Mouse (Mus musculus) retina, adult 2 months (tissue): ENCODE measurements around the gene Klf2.

Source experiments
- DNase-seq: peaks from one replicate; pipeline ENCODE4 v3.0.0-alpha.2; 2012; ENCODE audit warnings: low read depth, low spot score

Klf2 gene

GRCm38 (mm10) chr8:72333429-72334143, 14.8 kb downstream of the Klf2 start:
- no peak for DNase-seq

- DNase-seq, result no peak
Observed at GRCm38 (mm10) chr8:72334144-72334641, 15.4 kb downstream of the Klf2 start.

- no peak for DNase-seq
Observed at GRCm38 (mm10) chr8:72336273-72336672, 17.4 kb downstream of the Klf2 start.

GRCm38 (mm10) chr8:72337034-72337433, 18.2 kb downstream of the Klf2 start:
- DNase-seq, result no peak

GRCm38 (mm10) chr8:72342556-72343300, 23.9 kb downstream of the Klf2 start:
- DNase-seq, result no peak

- no peak for DNase-seq
Observed at GRCm38 (mm10) chr8:72343725-72344124, 24.9 kb downstream of the Klf2 start.

GRCm38 (mm10) chr8:72347553-72347952, 28.7 kb downstream of the Klf2 start:
- no peak for DNase-seq

- no peak for DNase-seq
Observed at GRCm38 (mm10) chr8:72348114-72348513, 29.3 kb downstream of the Klf2 start.

GRCm38 (mm10) chr8:72348956-72349355, 30.1 kb downstream of the Klf2 start:
- DNase-seq, result no peak

- DNase-seq, result no peak
Observed at GRCm38 (mm10) chr8:72349838-72350237, 31.0 kb downstream of the Klf2 start.

- DNase-seq, result no peak
Observed at GRCm38 (mm10) chr8:72350727-72351126, 31.9 kb downstream of the Klf2 start.

GRCm38 (mm10) chr8:72351405-72352005, 32.7 kb downstream of the Klf2 start:
- DNase-seq, result no peak

- DNase-seq, result no peak
Observed at GRCm38 (mm10) chr8:72352951-72353699, 34.3 kb downstream of the Klf2 start.

GRCm38 (mm10) chr8:72353700-72354045, 34.8 kb downstream of the Klf2 start:
- no peak for DNase-seq

- DNase-seq, result no peak
Observed at GRCm38 (mm10) chr8:72354272-72354671, 35.4 kb downstream of the Klf2 start.

GRCm38 (mm10) chr8:72356593-72356992, 37.8 kb downstream of the Klf2 start:
- no peak for DNase-seq

- DNase-seq, result no peak
Observed at GRCm38 (mm10) chr8:72360162-72360561, 41.3 kb downstream of the Klf2 start.

- DNase-seq, result no peak
Observed at GRCm38 (mm10) chr8:72362754-72363153, 43.9 kb downstream of the Klf2 start.

- no peak for DNase-seq
Observed at GRCm38 (mm10) chr8:72363457-72363856, 44.6 kb downstream of the Klf2 start.

- DNase-seq, result no peak
Observed at GRCm38 (mm10) chr8:72365016-72365415, 46.2 kb downstream of the Klf2 start.

GRCm38 (mm10) chr8:72365826-72366225, 47.0 kb downstream of the Klf2 start:
- peak; percentile 18 for DNase-seq

- DNase-seq, result no peak
Observed at GRCm38 (mm10) chr8:72366435-72366834, 47.6 kb downstream of the Klf2 start.
